In genomic region chr1:192519713-192520112, GRCm38 (mm10) we compare ENCODE assay signal across 22 mouse cellular contexts.
DNase-seq lines count a peak whose midpoint lies in the region; ATAC-seq and TF ChIP-seq lines count a peak whose summit lies in the region.
"Had no signal": no experiment of that assay in that cellular context is flagged by ENCODE, and none has a peak within 500 bp of the region (broad histone marks: within the 10 kb centered on the region; RNA-seq: fewer than 3 reads in every experiment).

No protein-coding gene starts in this region.

- H3K4me2 ChIP-seq in neural tube, embryonic 13.5 days = no peak overlapping the region
- H3K4me2 ChIP-seq in neural tube, embryonic 15.5 days = no peak overlapping the region
- H3K4me2 ChIP-seq in intestine, postnatal 0 days (replicated peaks; ENCODE audit: low read depth) = no peak overlapping the region
- H3K4me2 ChIP-seq: embryonic facial prominence, embryonic 12.5 days; forebrain, embryonic 13.5 days; forebrain, embryonic 15.5 days had no signal

- DNase-seq in ES-E14 (ENCODE audit: low read depth, low spot score) (no peak), ZHBTc4 (ENCODE audit: low read depth, low spot score) (peak; percentile 23)
- no peak for DNase-seq in cerebellum, postnatal 36 days
- DNase-seq: adrenal gland, adult 2 months; adrenal gland, postnatal 10 days; adrenal gland, postnatal 25 days; B cell, adult 2 months; cerebellum, adult 11 months; cerebellum, adult 18-20 months; cerebellum, adult 8-10 months; cerebellum, adult 9-11 months; cerebellum, postnatal 14 days; forebrain, postnatal 0 days had no signal

- no peaks in the 10 kb centered on the region for H3K9me3 ChIP-seq in neural tube, embryonic 13.5 days
- H3K9me3 ChIP-seq in neural tube, embryonic 15.5 days (replicated peaks) = no peaks in the 10 kb centered on the region
- H3K9me3 ChIP-seq in ES-E14 (ENCODE audit: control insufficient read depth, insufficient read depth, low read depth, low read length) = no peaks in the 10 kb centered on the region
- H3K9me3 ChIP-seq in intestine, postnatal 0 days (ENCODE audit: control insufficient read depth) = no peaks in the 10 kb centered on the region
- H3K9me3 ChIP-seq: embryonic facial prominence, embryonic 10.5 days; embryonic facial prominence, embryonic 12.5 days; forebrain, embryonic 13.5 days; forebrain, embryonic 15.5 days had no signal

- 85% methylated on average over 1 of the region's 1 CpGs for WGBS in neural tube, embryonic 13.5 days
- WGBS in neural tube, embryonic 15.5 days = 85% methylated on average over 1 of the region's 1 CpGs
- 80% methylated on average over 1 of the region's 1 CpGs for WGBS in intestine, postnatal 0 days

- H3K4me3 ChIP-seq in neural tube, embryonic 13.5 days = no peak overlapping the region
- H3K4me3 ChIP-seq in neural tube, embryonic 15.5 days (replicated peaks) = no peak overlapping the region
- no peak overlapping the region for H3K4me3 ChIP-seq in ES-E14 (ENCODE audit: insufficient read depth in 1 of 2, low read depth in 1 of 2, low read length in 2 of 2, poor library complexity in 1 of 2, severe bottlenecking in 1 of 2)
- H3K4me3 ChIP-seq in intestine, postnatal 0 days (ENCODE audit: low read depth, low read length) = no peak overlapping the region
- H3K4me3 ChIP-seq: embryonic facial prominence, embryonic 10.5 days; embryonic facial prominence, embryonic 12.5 days; forebrain, embryonic 13.5 days; forebrain, embryonic 15.5 days had no signal

- ATAC-seq in neural tube, embryonic 13.5 days (ENCODE audit: low read depth) = no peak
- no peak for ATAC-seq in neural tube, embryonic 15.5 days (ENCODE audit: low FRiP score)
- no peak for ATAC-seq in intestine, postnatal 0 days
- ATAC-seq: CD4-positive, CD25-positive, alpha-beta regulatory T cell, adult 4 months; forebrain, embryonic 13.5 days; forebrain, embryonic 15.5 days; forebrain, postnatal 0 days; Patski had no signal

- 0 out of 2 replicates have a peak overlapping the region, but pooled peaks have one; percentile 57 for H3K27ac ChIP-seq in neural tube, embryonic 13.5 days (replicated peaks)
- no peak overlapping the region for H3K27ac ChIP-seq in neural tube, embryonic 15.5 days (replicated peaks)
- H3K27ac ChIP-seq in ES-E14 (ENCODE audit: insufficient read depth, low read depth, low read length, poor library complexity, severe bottlenecking) = no peak overlapping the region
- no peak overlapping the region for H3K27ac ChIP-seq in intestine, postnatal 0 days (ENCODE audit: low read depth, low read length)
- H3K27ac ChIP-seq: embryonic facial prominence, embryonic 10.5 days; embryonic facial prominence, embryonic 12.5 days; forebrain, embryonic 13.5 days; forebrain, embryonic 15.5 days had no signal

- no peak for TF ChIP-seq CTCF in intestine, postnatal 0 days (IDR thresholded peaks at IDR 0.05; ENCODE audit: low read depth)

- no peaks in the 10 kb centered on the region for H3K27me3 ChIP-seq in neural tube, embryonic 13.5 days
- H3K27me3 ChIP-seq in neural tube, embryonic 15.5 days (replicated peaks) = no peaks in the 10 kb centered on the region
- no peaks in the 10 kb centered on the region for H3K27me3 ChIP-seq in intestine, postnatal 0 days (replicated peaks; ENCODE audit: control insufficient read depth, insufficient read depth, low read length)
- H3K27me3 ChIP-seq: embryonic facial prominence, embryonic 12.5 days; forebrain, embryonic 13.5 days; forebrain, embryonic 15.5 days; Patski had no signal

- peaks cover 42% of the 10 kb centered on the region for H3K4me1 ChIP-seq in neural tube, embryonic 13.5 days (replicated peaks)
- H3K4me1 ChIP-seq in neural tube, embryonic 15.5 days = peaks cover 34% of the 10 kb centered on the region
- peaks cover 22 to 39% of the 10 kb centered on the region in 2 experiments for H3K4me1 ChIP-seq in ES-E14 (ENCODE audit: control insufficient read depth in 2 of 2, insufficient read depth in 2 of 2, low read length in 2 of 2, poor library complexity in 1 of 2)
- no peaks in the 10 kb centered on the region for H3K4me1 ChIP-seq in intestine, postnatal 0 days (replicated peaks; ENCODE audit: control insufficient read depth, insufficient read depth, low read length)
- H3K4me1 ChIP-seq: embryonic facial prominence, embryonic 12.5 days had no signal

- no peaks in the 10 kb centered on the region for H3K36me3 ChIP-seq in neural tube, embryonic 13.5 days
- H3K36me3 ChIP-seq in neural tube, embryonic 15.5 days = no peaks in the 10 kb centered on the region
- no peaks in the 10 kb centered on the region for H3K36me3 ChIP-seq in ES-E14 (ENCODE audit: control insufficient read depth, insufficient read depth, low read length, poor library complexity, severe bottlenecking)
- H3K36me3 ChIP-seq in intestine, postnatal 0 days (ENCODE audit: control insufficient read depth, insufficient read depth) = no peaks in the 10 kb centered on the region
- H3K36me3 ChIP-seq: embryonic facial prominence, embryonic 10.5 days; embryonic facial prominence, embryonic 12.5 days; forebrain, embryonic 15.5 days had no signal

- H3K9ac ChIP-seq in neural tube, embryonic 13.5 days = no peak overlapping the region
- no peak overlapping the region for H3K9ac ChIP-seq in neural tube, embryonic 15.5 days (replicated peaks)
- H3K9ac ChIP-seq in ES-E14 (ENCODE audit: insufficient read depth, low read depth, low read length, poor library complexity, severe bottlenecking) = no peak overlapping the region
- no peak overlapping the region for H3K9ac ChIP-seq in intestine, postnatal 0 days (ENCODE audit: low read depth, low read length)
- H3K9ac ChIP-seq: embryonic facial prominence, embryonic 12.5 days; forebrain, embryonic 13.5 days; forebrain, embryonic 15.5 days; forebrain, postnatal 0 days had no signal

- in situ Hi-C loops in ES-E14 (cut with MboI; ENCODE audit: low sequenced_read_pairs in 2 of 2, unreplicated experiment in 2 of 2) = no loop called here

TF ChIP-seq in ES-E14, 5 proteins besides CTCF, POLR2A, EP300 and RAD21:
- TF ChIP-seq HCFC1 (IDR thresholded peaks at IDR 0.05; ENCODE audit: borderline replicate concordance, insufficient read depth, low read length) = no peak
- no peak for TF ChIP-seq CHD2 (IDR thresholded peaks at IDR 0.05; ENCODE audit: low read depth, low read length)
- TF ChIP-seq MAFK (IDR thresholded peaks at IDR 0.05; ENCODE audit: insufficient read depth, low read depth, low read length) = peak; percentile 94
- TF ChIP-seq ZNF384 (IDR thresholded peaks at IDR 0.05; ENCODE audit: low read depth, low read length) = no peak
- no peak for TF ChIP-seq ZC3H11A (IDR thresholded peaks at IDR 0.05; ENCODE audit: borderline replicate concordance, low read depth, low read length)
TF ChIP-seq in ES-E14: peak in this region for 1.
